Mouse (Mus musculus) limb, embryonic 10.5 days (tissue): ENCODE data around the gene Areg. TPM values are rescaled to one million over a fixed set of nuclear protein-coding genes. Genes with fewer than 3 reads are reported as not detected.

Experiments
- DNase-seq: peaks from one replicate; pipeline ENCODE4 v3.0.0-alpha.2; 2017; ENCODE audit warnings: low spot score
- H3K27ac ChIP-seq: fragments of 300-500 bp; sonication (generic); 2 replicates; pipeline ENCODE4 v1.5.1; 2016; ENCODE audit warnings: mild to moderate bottlenecking
- H3K27me3 ChIP-seq: fragments of 300-500 bp; sonication (generic); 2 replicates; pipeline ENCODE4 v1.6.1; 2016; ENCODE audit warnings: low read depth, mild to moderate bottlenecking; ENCODE audit not compliant: poor library complexity, severe bottlenecking
- H3K36me3 ChIP-seq: fragments of 300-500 bp; sonication (generic); 2 replicates; pipeline ENCODE4 v1.6.1; 2016; ENCODE audit warnings: mild to moderate bottlenecking, moderate library complexity
- H3K4me1 ChIP-seq: fragments of 300-500 bp; sonication (generic); 2 replicates; pipeline ENCODE4 v1.6.1; 2016
- H3K4me3 ChIP-seq: fragments of 300-500 bp; sonication (generic); 2 replicates; pipeline ENCODE4 v1.5.1; 2016; ENCODE audit warnings: mild to moderate bottlenecking, moderate library complexity
- H3K9me3 ChIP-seq: fragments of 300-500 bp; sonication (generic); replicated peaks from 2 replicates; pipeline ENCODE4 v1.6.1; 2016; ENCODE audit warnings: mild to moderate bottlenecking
- WGBS: fragments of 180-500 bp; shearing (Covaris S2); methylation state at CpG from one replicate; pipeline ENCODE4 v1.1.7; 2016; 5-methylcytosine and 5-hydroxymethylcytosine counted together
- polyA plus RNA-seq: library from polyadenylated mRNA; unstranded; fragments of >200 nt; fragmentation: Nextera tagmentation; extraction: Ambion mirVana; gene quantifications from 2 replicates; pipeline ENCODE4 v1.2.1, GENCODE M21; 2016

Gene Areg
- not detected in 2 replicates for polyA plus RNA-seq

- peaks cover 33% of the 10 kb centered on the region for H3K27me3 ChIP-seq
- peak within 1 kb of the TSS; percentile 65 for H3K4me3 ChIP-seq
- H3K27ac ChIP-seq, result no peak within 1 kb of the TSS
- H3K4me1 ChIP-seq, result peaks cover 15% of the 10 kb centered on the region
- DNase-seq, result peak; percentile 65
- under 1% methylated on average over 44 of the region's 44 CpGs for WGBS
- no peaks in the 10 kb centered on the region for H3K9me3 ChIP-seq
- H3K36me3 ChIP-seq, result no peaks in the 10 kb centered on the region
These were observed at the start of gene Areg for GRCm38 (mm10) chr5:91139446-91139873. Gene Areg, plus strand, starts transcription at chr5:91139599.

DNA sequence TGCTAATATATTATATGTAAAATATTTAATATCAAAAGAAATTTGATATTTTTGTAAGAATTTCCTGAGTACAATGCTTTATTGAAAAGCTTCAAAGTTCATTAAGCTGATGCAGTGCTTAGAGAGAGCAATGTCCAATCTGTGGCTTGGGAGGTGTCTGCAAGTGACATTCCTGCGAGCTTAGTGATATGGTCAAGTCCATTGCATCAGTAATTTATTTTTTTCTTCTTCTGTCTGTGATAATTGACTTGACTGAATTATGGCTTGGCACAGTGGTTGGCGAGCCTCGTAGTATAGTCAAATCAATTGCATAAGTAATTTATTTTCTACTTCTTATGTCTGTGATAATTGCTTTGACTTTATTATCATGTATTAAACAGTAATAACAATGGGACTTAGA is 49.1 kb upstream of the Areg start:
- Histone ChIP-seq H3K9me3 (no peaks in the 10 kb centered on the region), H3K4me3 (no peak overlapping the region), H3K4me1 (no peaks in the 10 kb centered on the region), H3K27me3 (no peaks in the 10 kb centered on the region), H3K36me3 (no peaks in the 10 kb centered on the region), H3K27ac (no peak overlapping the region)
- no peak for DNase-seq
- 85% methylated on average over 3 of the region's 3 CpGs for WGBS

DNA sequence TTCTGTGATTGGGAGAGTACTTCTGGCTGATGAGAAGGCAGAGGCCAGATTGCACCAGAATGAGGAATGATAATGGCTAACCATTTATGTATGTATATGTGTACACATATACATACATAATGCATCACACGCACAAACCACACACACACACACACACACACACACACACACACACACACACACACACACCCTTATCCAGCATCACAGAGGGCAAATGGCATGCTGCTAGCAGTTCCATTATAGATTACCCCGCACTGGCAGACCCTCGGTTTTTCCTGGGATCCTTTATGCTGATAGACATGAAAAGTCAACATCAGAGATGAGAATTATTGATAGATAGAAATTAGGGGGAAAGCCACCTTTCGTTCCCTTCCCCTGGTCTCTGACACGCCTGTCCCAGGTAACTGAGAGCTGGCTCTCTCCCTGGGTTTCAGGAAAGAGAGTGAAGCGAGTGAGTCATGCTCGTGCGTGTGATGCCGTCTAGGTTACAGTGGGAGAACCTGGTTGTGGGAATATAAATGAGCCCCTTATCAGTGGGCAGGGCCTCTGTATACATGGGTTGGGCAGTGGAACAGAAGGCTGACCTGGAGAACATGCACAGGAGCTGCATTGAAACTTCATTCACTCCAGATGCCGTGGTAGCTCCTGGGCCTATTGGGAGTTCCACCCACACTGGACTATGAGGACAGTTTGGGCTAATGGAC is 41.3 kb upstream of the Areg start:
- Histone ChIP-seq H3K36me3 (no peaks in the 10 kb centered on the region), H3K27me3 (no peaks in the 10 kb centered on the region), H3K9me3 (no peaks in the 10 kb centered on the region), H3K4me3 (no peak overlapping the region), H3K27ac (no peak overlapping the region), H3K4me1 (no peaks in the 10 kb centered on the region)
- no peak for DNase-seq
- WGBS, result 92% methylated on average over 10 of the region's 10 CpGs

- DNase-seq, result no peak
- Histone ChIP-seq H3K4me1 (no peaks in the 10 kb centered on the region), H3K27ac (no peak overlapping the region), H3K36me3 (no peaks in the 10 kb centered on the region), H3K4me3 (no peak overlapping the region), H3K27me3 (no peaks in the 10 kb centered on the region), H3K9me3 (no peaks in the 10 kb centered on the region)
- 95% methylated on average over 5 of the region's 5 CpGs for WGBS
These were observed 37.7 kb upstream of the Areg start for GRCm38 (mm10) chr5:91101742-91102141.

DNA sequence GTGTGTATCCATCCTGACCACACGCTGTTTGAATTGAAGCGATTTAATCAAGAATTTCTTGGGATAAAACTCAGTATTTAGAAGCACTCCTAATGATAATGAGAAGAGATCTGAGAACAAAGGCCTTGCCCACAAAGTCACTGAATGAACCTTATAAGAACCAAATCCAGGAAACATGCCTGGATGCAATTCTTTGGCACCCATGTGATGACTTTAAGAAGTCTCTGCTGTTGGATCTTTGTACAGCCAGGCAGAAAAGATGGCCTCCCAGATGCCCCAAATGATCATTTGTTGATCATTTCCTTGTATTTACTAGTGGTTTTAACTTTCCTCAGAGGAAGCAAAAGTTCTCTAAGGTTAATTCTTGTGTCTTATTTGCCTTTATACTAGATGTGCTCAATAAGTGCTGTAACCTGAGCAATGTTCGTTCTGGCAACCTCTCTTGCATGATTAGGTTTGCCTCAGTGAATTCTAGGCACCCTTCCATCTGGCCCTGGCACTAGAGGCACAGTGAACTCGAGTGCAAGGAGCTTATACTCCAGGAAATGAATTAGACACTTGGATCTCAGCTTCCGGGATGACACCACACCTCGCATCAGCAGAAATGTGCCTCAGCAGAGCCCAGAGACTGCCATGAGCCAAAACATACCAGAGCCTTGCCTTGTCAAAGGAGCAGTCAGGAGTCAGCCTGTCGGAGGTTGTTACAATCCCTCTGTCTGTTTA is 35.3 kb upstream of the Areg start:
- 90% methylated on average over 7 of the region's 7 CpGs for WGBS
- no peaks in the 10 kb centered on the region for H3K9me3 ChIP-seq
- no peaks in the 10 kb centered on the region for H3K36me3 ChIP-seq
- no peak for DNase-seq
- no peak overlapping the region for H3K27ac ChIP-seq
- H3K4me1 ChIP-seq, result no peaks in the 10 kb centered on the region
- H3K4me3 ChIP-seq, result no peak overlapping the region
- H3K27me3 ChIP-seq, result no peaks in the 10 kb centered on the region

- H3K36me3 ChIP-seq, result no peaks in the 10 kb centered on the region
- H3K27ac ChIP-seq, result no peak overlapping the region
- H3K4me3 ChIP-seq, result no peak overlapping the region
- no peaks in the 10 kb centered on the region for H3K27me3 ChIP-seq
- 86% methylated on average over 5 of the region's 5 CpGs for WGBS
- no peak for DNase-seq
- H3K9me3 ChIP-seq, result no peaks in the 10 kb centered on the region
- no peaks in the 10 kb centered on the region for H3K4me1 ChIP-seq
These were observed 33.2 kb upstream of the Areg start for GRCm38 (mm10) chr5:91106248-91106647.

GRCm38 (mm10) chr5:91110023-91110670 is 29.3 kb upstream of the Areg start:
- Histone ChIP-seq H3K9me3 (no peaks in the 10 kb centered on the region), H3K27ac (no peak overlapping the region), H3K36me3 (no peaks in the 10 kb centered on the region), H3K27me3 (no peaks in the 10 kb centered on the region), H3K4me3 (no peak overlapping the region), H3K4me1 (no peaks in the 10 kb centered on the region)
- no peak for DNase-seq
- 91% methylated on average over 6 of the region's 6 CpGs for WGBS

DNA sequence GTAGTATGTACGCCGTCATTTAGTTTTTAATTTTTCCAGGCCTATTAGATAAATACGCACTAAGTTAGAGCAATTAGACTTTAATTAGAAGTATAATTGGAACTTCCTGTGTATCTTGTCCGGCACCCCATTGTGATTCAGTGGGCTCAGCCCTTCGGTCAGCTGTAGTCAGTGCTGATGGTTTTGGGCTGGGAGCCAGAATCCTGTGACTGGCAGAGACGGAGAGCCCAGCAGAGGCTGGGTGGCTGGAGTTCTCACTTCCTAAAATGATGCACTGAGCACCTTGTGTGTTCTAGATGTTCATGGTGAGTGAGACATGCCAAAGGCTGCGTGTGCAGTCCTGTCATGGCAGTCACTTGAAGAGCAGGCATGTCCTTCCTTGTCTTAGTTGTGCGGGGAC is 28.4 kb upstream of the Areg start:
- Histone ChIP-seq H3K4me3 (no peak overlapping the region), H3K9me3 (no peaks in the 10 kb centered on the region), H3K27me3 (no peaks in the 10 kb centered on the region), H3K36me3 (no peaks in the 10 kb centered on the region), H3K4me1 (no peaks in the 10 kb centered on the region), H3K27ac (no peak overlapping the region)
- DNase-seq, result no peak
- WGBS, result 93% methylated on average over 8 of the region's 8 CpGs

DNA sequence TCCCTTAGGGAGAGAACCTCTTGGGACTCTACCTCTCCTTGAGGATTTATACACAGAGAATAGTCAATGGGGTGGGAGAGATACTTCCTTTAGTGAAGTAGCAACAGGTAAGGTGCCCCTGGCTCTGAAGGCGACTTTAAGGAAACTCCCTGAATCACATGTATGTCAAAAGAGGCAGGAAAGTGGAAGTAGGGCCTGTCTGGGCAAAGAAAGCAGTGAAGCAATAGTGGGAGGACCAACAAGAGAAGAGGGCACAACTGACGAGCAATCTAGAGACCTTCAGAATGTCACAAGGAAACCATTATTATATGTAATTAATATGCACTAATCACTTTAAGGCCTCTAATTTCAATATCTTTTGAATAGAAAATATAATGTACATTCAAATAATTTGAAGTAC is 25.4 kb upstream of the Areg start:
- 95% methylated on average over 2 of the region's 2 CpGs for WGBS
- H3K4me1 ChIP-seq, result no peaks in the 10 kb centered on the region
- H3K36me3 ChIP-seq, result no peaks in the 10 kb centered on the region
- H3K9me3 ChIP-seq, result no peaks in the 10 kb centered on the region
- no peak for DNase-seq
- H3K27me3 ChIP-seq, result no peaks in the 10 kb centered on the region
- H3K27ac ChIP-seq, result no peak overlapping the region
- no peak overlapping the region for H3K4me3 ChIP-seq

DNA sequence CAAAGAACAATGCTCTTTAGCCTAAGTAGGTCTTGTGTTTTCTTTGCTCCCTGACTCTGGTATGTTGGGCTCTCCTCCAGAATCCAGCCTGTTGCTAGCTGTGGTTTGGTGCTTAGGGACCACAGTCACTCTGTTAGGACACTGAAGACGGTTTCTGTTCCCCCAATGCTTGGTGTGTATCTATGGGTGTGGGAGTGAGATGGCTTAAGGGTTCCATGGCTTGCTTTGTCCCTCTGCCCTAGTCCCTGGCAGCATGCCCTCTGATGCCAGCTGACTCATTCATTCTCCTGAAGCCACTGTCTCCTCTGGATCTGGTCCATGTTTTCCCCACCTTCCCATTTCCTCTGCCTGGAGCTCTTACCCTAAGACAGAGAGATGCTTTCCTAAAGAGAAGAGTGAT is 24.8 kb upstream of the Areg start:
- WGBS, result 85% methylated on average over 1 of the region's 1 CpGs
- H3K27me3 ChIP-seq, result no peaks in the 10 kb centered on the region
- no peak for DNase-seq
- no peaks in the 10 kb centered on the region for H3K4me1 ChIP-seq
- H3K36me3 ChIP-seq, result no peaks in the 10 kb centered on the region
- H3K27ac ChIP-seq, result no peak overlapping the region
- no peaks in the 10 kb centered on the region for H3K9me3 ChIP-seq
- H3K4me3 ChIP-seq, result no peak overlapping the region

DNA sequence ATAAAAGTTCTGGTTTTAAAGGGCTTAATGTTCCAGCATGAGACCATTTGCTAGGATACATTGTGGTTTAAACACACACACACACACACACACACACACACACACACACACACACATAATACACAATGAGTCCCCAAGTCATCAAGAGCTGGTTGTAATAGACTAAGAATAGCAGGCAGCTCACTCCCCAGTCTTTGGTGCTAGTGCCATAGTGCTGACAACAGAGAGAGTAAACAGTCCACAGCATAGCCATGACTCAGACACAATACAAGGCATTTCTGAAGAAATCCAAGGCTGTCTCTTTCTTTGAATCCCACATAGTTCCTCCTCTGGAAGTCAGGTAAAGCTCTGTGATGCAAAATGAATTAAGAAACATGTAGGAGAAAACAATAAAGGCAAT is 20.8 kb upstream of the Areg start:
- no peak for DNase-seq
- Histone ChIP-seq H3K36me3 (no peaks in the 10 kb centered on the region), H3K4me3 (no peak overlapping the region), H3K27ac (no peak overlapping the region), H3K4me1 (no peaks in the 10 kb centered on the region), H3K27me3 (no peaks in the 10 kb centered on the region), H3K9me3 (no peaks in the 10 kb centered on the region)

DNA sequence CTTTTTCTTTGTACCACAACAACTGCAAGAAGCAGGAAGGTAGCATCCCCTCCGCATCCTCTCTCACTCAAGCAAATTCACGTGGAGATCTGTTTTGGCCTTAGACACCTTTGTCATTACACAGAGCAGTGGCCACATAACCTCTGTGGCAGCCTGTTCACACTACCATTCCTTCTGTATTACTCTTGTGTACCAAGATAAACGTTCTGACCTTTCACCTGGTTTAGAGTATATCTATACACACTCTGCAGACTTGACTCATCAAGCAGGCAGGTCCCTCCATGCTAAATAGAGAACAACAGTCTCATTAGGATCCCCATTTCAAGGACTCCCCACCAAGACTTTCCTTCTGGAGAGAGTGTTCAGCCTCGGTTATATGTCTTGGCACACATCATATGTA is 16.0 kb upstream of the Areg start:
- no peak for DNase-seq
- Histone ChIP-seq H3K9me3 (no peaks in the 10 kb centered on the region), H3K27ac (no peak overlapping the region), H3K4me3 (no peak overlapping the region), H3K27me3 (no peaks in the 10 kb centered on the region), H3K36me3 (no peaks in the 10 kb centered on the region), H3K4me1 (no peaks in the 10 kb centered on the region)
- WGBS, result 83% methylated on average over 4 of the region's 4 CpGs

- H3K27ac ChIP-seq, result no peak overlapping the region
- WGBS, result 86% methylated on average over 2 of the region's 2 CpGs
- H3K9me3 ChIP-seq, result no peaks in the 10 kb centered on the region
- no peaks in the 10 kb centered on the region for H3K4me1 ChIP-seq
- H3K36me3 ChIP-seq, result no peaks in the 10 kb centered on the region
- H3K4me3 ChIP-seq, result no peak overlapping the region
- H3K27me3 ChIP-seq, result no peaks in the 10 kb centered on the region
- DNase-seq, result no peak
These were observed 15.3 kb upstream of the Areg start for GRCm38 (mm10) chr5:91124140-91124539.
